Mouse (Mus musculus) fibroblast of lung, adult 2 months (primary cell): ENCODE measurements at regions not wholly inside any gene's neighbourhood (a gene's known extent, or its start where the extent isn't known, plus 50 kb on each side); places are given as distances from the start of the nearest gene placed in this dataset.

ENCODE experiments used
- DNase-seq: peaks from one replicate; pipeline ENCODE4 v3.0.0-alpha.2; 2011; ENCODE audit warnings: low read depth

DNA sequence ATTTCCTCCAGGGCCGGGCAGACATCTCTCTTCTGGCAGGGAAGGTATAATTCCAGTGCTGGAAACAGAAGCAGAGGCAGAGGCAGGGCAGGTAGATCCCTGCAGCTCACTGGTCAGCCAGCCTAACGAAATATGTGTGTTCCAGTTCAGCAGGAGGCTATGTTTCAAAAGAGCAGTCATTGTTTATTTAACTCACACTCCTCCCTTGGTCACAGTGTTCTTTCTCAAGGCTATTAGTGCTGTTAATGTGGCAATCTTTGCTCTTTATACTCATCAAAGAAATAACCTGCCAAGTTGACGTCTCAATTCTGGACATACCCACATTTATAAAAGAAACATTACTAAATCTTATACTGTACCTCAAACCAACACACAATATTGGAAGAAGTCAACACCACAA, 253.3 kb upstream of the Adgrl3 start:
- DNase-seq, result no peak

DNA sequence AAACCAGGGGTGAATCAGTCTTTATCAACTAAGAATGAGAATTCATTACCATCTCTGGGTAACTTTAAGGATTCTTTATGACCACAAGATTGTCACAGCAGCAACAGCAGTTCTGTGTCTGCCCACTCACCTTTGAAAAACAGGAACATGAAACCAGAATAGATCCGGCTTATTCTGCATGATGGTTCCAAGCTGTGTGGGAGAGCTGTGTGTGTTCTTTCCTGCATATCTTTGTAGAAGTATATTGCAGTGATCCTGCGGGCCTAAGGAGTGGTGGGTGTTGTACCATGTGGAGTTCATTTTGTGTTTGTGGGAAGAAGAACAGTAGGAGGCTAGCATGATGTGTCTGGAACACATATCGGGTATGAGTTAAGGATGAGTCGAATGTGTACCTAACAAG, 236.0 kb upstream of the Adgrl3 start:
- DNase-seq, result no peak

GRCm38 (mm10) chr5:80784746-80785145, 235.2 kb upstream of the Adgrl3 start:
- no peak for DNase-seq

DNA sequence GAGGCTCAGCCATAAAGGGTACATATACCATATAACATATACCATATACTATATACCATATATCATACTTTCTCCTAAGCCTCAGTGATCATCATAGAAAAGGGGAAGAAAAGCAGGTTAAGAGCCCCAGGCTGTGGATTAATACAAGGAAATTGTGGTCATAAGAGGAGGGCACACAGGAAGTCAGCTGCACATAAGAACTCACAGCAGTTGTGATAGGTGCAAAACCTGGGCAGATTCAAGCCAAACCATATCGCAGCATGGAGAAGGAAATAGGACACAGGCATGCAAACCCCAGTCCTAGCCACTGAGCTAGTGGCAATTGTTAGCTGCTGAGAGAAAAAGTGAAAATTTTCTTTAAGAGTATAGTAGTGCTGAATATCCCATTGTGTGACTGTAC, 228.3 kb upstream of the Adgrl3 start:
- no peak for DNase-seq

DNA sequence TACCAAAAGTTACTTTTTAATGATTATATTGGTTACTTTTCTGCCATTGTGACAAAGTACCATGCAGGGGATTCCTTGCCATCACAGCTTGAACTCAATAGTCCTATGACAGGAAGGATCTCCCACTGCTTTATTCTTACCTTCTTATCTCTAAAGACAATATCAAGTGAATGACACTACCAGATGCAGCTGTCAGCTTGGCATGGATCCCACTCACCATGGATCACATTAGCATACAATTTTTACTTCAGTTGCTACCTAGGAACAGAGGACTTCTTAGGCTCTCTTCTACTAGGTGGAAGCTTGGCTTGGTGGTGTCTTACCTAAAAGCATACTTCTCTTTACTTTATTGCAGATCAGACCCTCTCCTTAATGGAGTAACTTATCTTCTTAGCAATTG, 220.2 kb upstream of the Adgrl3 start:
- no peak for DNase-seq

DNA sequence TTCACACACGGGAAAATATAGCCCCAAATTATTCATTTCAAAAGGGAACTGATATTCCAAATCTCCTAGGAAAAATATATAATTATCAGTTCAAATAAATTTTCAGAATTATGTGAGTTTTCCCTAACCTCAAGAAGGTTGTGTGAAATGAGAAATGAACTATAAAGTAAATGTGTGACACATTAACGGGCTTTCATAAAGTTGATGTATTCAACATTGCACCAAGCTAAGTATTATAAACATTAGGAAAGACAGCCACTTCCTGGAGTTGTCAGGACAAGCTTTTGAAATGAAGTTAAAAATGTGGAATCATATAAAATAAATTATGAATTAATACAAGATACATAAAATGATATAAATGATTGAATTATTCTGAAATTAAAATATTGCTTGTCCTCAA, 207.0 kb upstream of the Adgrl3 start:
- DNase-seq, result no peak

- DNase-seq, result no peak
Observed at GRCm38 (mm10) chr5:80819208-80819607, 200.7 kb upstream of the Adgrl3 start.

- DNase-seq, result peak; percentile 23
Observed at GRCm38 (mm10) chr5:80842531-80842930, 177.4 kb upstream of the Adgrl3 start.

GRCm38 (mm10) chr5:80855034-80855433, 164.9 kb upstream of the Adgrl3 start:
- no peak for DNase-seq

DNA sequence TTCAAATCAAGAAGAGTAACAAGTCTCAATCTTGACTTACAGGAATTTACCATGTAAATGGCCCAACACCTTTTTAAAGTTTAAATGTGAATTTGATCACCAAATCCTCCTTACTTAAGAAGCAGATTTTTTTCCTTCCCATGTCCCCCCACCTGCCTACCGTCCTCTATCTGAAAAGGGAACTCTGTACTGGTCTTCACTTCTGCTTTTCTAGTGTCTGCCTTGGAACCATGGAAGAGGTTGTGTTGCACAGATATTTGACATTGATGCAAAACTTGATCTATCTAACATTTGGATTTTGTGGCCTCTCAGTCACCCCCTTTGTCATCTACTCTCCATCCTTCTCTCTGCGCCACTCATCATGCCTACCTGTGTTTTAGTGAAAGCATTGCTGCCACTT, 143.3 kb upstream of the Adgrl3 start:
- no peak for DNase-seq

- DNase-seq, result no peak
Observed at GRCm38 (mm10) chr5:80898230-80898629, 121.7 kb upstream of the Adgrl3 start.

DNA sequence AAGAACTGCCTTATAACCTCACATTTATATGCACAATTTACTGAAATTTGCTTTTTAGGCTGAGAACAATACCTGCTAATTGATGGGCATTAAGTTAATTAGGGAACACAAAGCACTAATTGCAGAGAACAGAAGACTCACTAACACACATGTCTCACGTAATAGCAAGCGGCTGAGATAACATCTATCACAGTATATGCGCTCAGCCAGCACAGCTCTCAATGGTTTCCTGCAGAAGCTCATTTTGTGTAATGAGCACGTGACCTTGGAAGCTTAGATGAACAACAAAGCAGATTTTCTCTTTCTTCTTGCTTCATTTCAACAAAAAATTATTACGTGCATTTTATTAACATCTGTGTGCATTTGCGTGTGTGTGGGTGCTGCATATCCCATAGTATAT, 111.2 kb upstream of the Adgrl3 start:
- DNase-seq, result no peak

DNA sequence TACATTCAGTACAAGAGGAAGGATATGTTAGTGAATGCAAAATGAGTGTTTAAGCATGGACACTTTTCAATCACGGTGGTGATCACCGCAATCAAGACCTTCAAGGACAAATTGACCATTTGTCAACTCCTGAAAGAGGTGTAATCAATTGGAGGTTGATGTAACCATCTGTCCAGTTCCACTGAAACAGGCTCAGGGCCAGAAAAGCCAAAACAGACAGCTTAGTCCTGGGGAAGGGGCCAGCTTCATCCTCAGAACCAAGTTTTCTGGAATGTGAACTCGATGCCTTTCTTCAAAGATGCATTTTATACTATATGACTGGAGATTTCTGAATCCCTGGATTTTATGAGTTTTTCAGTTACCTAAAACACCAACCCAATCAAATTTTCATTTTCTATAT, 81.1 kb upstream of the Adgrl3 start:
- no peak for DNase-seq

DNA sequence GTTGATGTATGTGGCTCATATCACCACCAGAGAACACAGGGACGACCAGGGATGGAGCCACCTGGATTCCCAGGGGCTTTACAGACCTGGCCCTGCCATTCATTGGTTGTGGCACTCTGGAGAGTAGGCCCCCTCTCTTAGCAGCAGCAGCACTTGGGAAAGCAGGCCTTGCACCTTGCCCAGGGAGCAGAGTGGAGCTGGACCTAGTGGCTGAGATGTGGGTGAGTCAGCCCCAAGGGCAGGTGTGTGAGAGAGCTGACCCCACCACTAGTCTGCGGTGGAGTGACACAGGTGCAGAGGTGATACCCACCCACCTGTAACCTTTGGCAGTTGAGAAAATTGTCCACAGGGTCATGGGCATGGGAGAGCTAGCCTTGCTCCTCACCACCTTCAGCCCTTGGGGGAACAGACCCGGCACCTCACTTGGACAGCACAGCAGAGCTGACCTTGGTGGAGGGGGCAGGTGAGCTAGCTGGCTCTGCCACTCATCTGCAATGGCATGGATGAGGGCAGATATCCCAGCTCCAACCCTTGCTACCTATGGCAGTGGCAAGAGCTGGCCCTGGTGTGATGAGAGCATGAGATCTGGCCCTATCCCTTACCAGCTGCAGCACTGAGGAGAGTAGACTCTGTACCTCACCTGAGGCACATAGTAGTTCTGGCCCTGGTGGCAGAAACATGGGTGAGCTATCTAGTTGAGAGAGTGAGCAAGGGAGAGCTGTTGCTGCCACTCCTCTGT, 67.9 kb upstream of the Adgrl3 start:
- no peak for DNase-seq

GRCm38 (mm10) chr5:80952600-80953218, 67.2 kb upstream of the Adgrl3 start:
- DNase-seq, result no peak
